Mouse (Mus musculus): ENCODE measurements at regions not wholly inside any gene's neighbourhood (a gene's known extent, or its start where the extent isn't known, plus 50 kb on each side); places are given as distances from the start of the nearest gene placed in this dataset.

DNA sequence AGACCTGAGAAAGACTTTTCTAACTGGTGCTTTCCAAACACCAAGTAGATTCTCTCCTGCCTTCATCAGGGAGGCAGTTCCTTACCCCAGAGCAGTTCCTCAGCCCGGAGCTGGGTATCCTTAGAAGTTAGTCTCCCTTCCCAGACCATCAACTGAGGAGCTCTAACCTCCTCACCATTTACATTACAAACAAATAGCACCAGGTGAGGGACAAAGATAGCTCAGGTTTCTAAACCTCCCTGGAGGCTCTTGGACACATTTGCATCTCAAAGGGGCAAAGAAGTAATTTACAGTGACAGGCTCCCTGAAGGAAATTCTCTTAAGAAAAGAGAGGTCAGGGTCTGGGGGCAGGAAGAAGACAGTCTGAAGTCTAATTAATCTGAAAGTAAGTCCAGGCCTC lies 486.5 kb upstream of the Tmem132c start:
- Histone ChIP-seq H3K27me3 (ENCODE audit: control insufficient read depth, insufficient read depth, low read length) (no peaks in the 10 kb centered on the region), H3K4me3 (no peak overlapping the region), H3K79me2 (replicated peaks; ENCODE audit: control insufficient read depth, insufficient read depth, low read length) (no peaks in the 10 kb centered on the region), H3K36me3 (ENCODE audit: control insufficient read depth, insufficient read depth, low read length) (no peaks in the 10 kb centered on the region), H3K4me1 (ENCODE audit: control insufficient read depth, insufficient read depth, low read length) (no peaks in the 10 kb centered on the region), H3K27ac (no peak overlapping the region), H3K9ac (ENCODE audit: low read depth, low read length) (no peak overlapping the region)
- WGBS, result 43% methylated on average over 1 of the region's 1 CpGs
- intact Hi-C loops (cut with DNase I), result no loop called here
- no peak for TF ChIP-seq CTCF (IDR thresholded peaks at IDR 0.05)
- no peak for DNase-seq

DNA sequence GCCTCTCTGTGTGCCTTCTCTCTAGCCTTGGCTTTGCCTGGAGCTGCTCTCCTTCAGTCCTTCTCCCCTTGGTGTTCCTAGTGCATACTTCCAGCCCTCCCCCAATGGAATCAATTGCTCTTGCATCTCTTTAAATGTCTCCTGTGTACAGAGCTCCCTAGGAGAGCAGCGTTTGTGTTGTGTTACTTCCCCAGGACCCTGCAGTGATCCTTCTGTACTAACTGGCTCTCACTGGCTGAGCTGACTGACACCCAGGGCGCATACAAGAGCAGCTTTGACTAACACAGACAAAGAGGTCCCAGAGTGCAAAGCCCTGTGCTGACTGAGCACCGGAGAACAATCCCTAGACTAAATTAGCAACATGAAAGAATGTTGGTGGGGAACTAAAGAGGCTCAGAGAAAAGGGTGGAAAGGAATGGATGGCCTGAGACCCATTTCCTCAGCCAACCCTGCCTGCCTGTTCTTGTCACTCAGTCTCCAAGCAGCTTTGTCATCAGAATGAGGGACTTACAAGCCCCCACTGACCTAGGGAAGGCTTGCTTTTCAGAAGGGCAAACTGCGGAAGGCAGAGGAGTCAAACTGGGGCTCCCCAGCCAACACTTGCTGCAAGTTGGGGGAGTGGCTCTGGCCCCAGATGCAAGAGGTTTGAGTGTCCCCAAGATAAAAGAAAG lies 476.4 kb upstream of the Tmem132c start:
- Histone ChIP-seq H3K36me3 (ENCODE audit: control insufficient read depth, insufficient read depth, low read length) (no peaks in the 10 kb centered on the region), H3K9ac (ENCODE audit: low read depth, low read length) (no peak overlapping the region), H3K27ac (no peak overlapping the region), H3K4me1 (ENCODE audit: control insufficient read depth, insufficient read depth, low read length) (no peaks in the 10 kb centered on the region), H3K79me2 (replicated peaks; ENCODE audit: control insufficient read depth, insufficient read depth, low read length) (no peaks in the 10 kb centered on the region), H3K27me3 (ENCODE audit: control insufficient read depth, insufficient read depth, low read length) (no peaks in the 10 kb centered on the region), H3K4me3 (no peak overlapping the region)
- intact Hi-C loops (cut with DNase I), result no loop called here
- DNase-seq, result no peak
- TF ChIP-seq EP300 (IDR thresholded peaks at IDR 0.05; ENCODE audit: insufficient read depth, low read depth, low read length), result no peak
- TF ChIP-seq POLR2A (IDR thresholded peaks at IDR 0.05; ENCODE audit: insufficient read depth, low read depth, low read length), result no peak
- TF ChIP-seq CTCF (IDR thresholded peaks at IDR 0.05), result no peak
- 12% methylated on average over 4 of the region's 4 CpGs for WGBS

DNA sequence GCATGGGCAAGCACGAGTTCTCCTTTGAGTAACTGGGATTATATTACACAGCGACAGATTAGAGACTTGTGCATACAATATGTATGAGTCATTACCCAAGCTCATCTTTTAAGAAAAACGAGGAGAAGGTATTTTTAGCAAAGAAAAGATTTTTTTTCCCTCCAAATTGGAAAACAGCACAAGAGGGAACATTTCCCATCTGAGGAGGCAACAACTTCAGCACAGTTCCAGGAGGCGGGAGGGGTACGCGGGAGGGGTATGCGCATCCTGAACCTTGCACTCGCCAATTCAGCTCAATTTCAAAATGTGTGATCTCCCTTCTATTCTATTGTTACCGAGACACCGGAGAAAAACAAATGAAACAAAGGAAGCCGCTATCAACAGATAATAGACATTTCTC lies 472.6 kb upstream of the Tmem132c start:
- no peak for DNase-seq
- Histone ChIP-seq H3K79me2 (replicated peaks; ENCODE audit: control insufficient read depth, insufficient read depth, low read length) (no peaks in the 10 kb centered on the region), H3K4me1 (ENCODE audit: control insufficient read depth, insufficient read depth, low read length) (no peaks in the 10 kb centered on the region), H3K27ac (no peak overlapping the region), H3K36me3 (ENCODE audit: control insufficient read depth, insufficient read depth, low read length) (no peaks in the 10 kb centered on the region), H3K9ac (ENCODE audit: low read depth, low read length) (no peak overlapping the region), H3K27me3 (ENCODE audit: control insufficient read depth, insufficient read depth, low read length) (no peaks in the 10 kb centered on the region), H3K4me3 (no peak overlapping the region)
- intact Hi-C loops (cut with DNase I), result no loop called here
- 38% methylated on average over 11 of the region's 11 CpGs for WGBS
- TF ChIP-seq POLR2A (IDR thresholded peaks at IDR 0.05; ENCODE audit: insufficient read depth, low read depth, low read length), result no peak
- TF ChIP-seq EP300 (IDR thresholded peaks at IDR 0.05; ENCODE audit: insufficient read depth, low read depth, low read length), result no peak
- TF ChIP-seq CTCF (IDR thresholded peaks at IDR 0.05), result no peak

- Histone ChIP-seq H3K27me3 (ENCODE audit: control insufficient read depth, insufficient read depth, low read length) (no peaks in the 10 kb centered on the region), H3K36me3 (ENCODE audit: control insufficient read depth, insufficient read depth, low read length) (no peaks in the 10 kb centered on the region), H3K4me3 (no peak overlapping the region), H3K27ac (no peak overlapping the region), H3K9ac (ENCODE audit: low read depth, low read length) (no peak overlapping the region), H3K79me2 (replicated peaks; ENCODE audit: control insufficient read depth, insufficient read depth, low read length) (no peaks in the 10 kb centered on the region), H3K4me1 (ENCODE audit: control insufficient read depth, insufficient read depth, low read length) (no peaks in the 10 kb centered on the region)
- TF ChIP-seq CTCF (IDR thresholded peaks at IDR 0.05) (no peak), POLR2A (IDR thresholded peaks at IDR 0.05; ENCODE audit: insufficient read depth, low read depth, low read length) (no peak), EP300 (IDR thresholded peaks at IDR 0.05; ENCODE audit: insufficient read depth, low read depth, low read length) (no peak)
- DNase-seq, result peak; percentile 50 to 61
- intact Hi-C loops (cut with DNase I), result no loop called here
- WGBS, result 7% methylated on average over 29 of the region's 29 CpGs
Measured at GRCm38 (mm10) chr5:126787706-126788610, 453.6 kb upstream of the Tmem132c start.

DNA sequence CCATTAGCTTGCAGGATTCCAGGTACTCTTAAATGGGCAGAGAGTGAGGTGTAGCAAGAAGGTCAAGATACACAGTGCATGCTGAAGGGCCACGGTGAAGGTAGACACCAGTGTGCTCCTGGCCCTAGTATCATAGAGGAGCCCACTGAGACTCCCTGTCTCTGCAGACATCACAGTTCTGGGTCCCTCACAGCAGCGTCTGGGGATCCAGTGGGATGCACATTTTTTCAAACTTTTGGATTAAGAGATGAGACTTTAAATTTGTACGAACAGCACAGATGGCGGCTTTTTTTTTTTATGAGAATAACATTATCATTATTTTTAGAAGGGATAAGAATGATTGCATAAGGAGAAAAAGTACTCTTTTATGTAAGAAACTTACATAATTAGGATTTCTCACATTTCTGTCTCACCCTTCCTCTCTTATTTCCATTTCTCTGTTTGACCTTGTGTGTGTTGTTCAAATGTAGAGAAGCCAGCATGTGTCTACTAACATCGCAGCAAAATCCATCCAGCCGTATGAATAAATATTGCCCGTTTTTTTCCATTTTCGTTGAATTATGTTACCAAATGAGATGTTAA lies 441.8 kb upstream of the Tmem132c start:
- H3K79me2 ChIP-seq (replicated peaks; ENCODE audit: control insufficient read depth, insufficient read depth, low read length), result no peaks in the 10 kb centered on the region
- no peak overlapping the region for H3K27ac ChIP-seq
- DNase-seq, result no peak
- whole genome bisulfite sequencing, result 84% methylated on average over 8 of the region's 8 CpGs
- H3K9ac ChIP-seq (ENCODE audit: low read depth, low read length), result no peak overlapping the region
- H3K4me1 ChIP-seq (ENCODE audit: control insufficient read depth, insufficient read depth, low read length), result no peaks in the 10 kb centered on the region
- H3K4me3 ChIP-seq, result no peak overlapping the region
- TF ChIP-seq EP300 (IDR thresholded peaks at IDR 0.05; ENCODE audit: insufficient read depth, low read depth, low read length) (no peak), POLR2A (IDR thresholded peaks at IDR 0.05; ENCODE audit: insufficient read depth, low read depth, low read length) (no peak), CTCF (IDR thresholded peaks at IDR 0.05) (no peak)
- intact Hi-C loops (cut with DNase I), result no loop called here
- no peaks in the 10 kb centered on the region for H3K27me3 ChIP-seq (ENCODE audit: control insufficient read depth, insufficient read depth, low read length)
- no peaks in the 10 kb centered on the region for H3K36me3 ChIP-seq (ENCODE audit: control insufficient read depth, insufficient read depth, low read length)

- H3K4me1 ChIP-seq (ENCODE audit: control insufficient read depth, insufficient read depth, low read length), result no peaks in the 10 kb centered on the region
- H3K4me3 ChIP-seq, result no peak overlapping the region
- no peak overlapping the region for H3K9ac ChIP-seq (ENCODE audit: low read depth, low read length)
- H3K79me2 ChIP-seq (replicated peaks; ENCODE audit: control insufficient read depth, insufficient read depth, low read length), result no peaks in the 10 kb centered on the region
- H3K27me3 ChIP-seq (ENCODE audit: control insufficient read depth, insufficient read depth, low read length), result no peaks in the 10 kb centered on the region
- H3K27ac ChIP-seq, result no peak overlapping the region
- DNase-seq, result no peak
- TF ChIP-seq POLR2A (IDR thresholded peaks at IDR 0.05; ENCODE audit: insufficient read depth, low read depth, low read length) (no peak), CTCF (IDR thresholded peaks at IDR 0.05) (no peak), EP300 (IDR thresholded peaks at IDR 0.05; ENCODE audit: insufficient read depth, low read depth, low read length) (no peak)
- intact Hi-C loops (cut with DNase I), result no loop called here
- H3K36me3 ChIP-seq (ENCODE audit: control insufficient read depth, insufficient read depth, low read length), result no peaks in the 10 kb centered on the region
Measured at GRCm38 (mm10) chr5:126806656-126807055, 435.0 kb upstream of the Tmem132c start.

Data from heart, adult 2 months (tissue).